Mouse (Mus musculus) bone marrow macrophage, adult 2 months (primary cell): ENCODE measurements around the gene Rwdd3. TPM values are rescaled to one million over a fixed set of nuclear protein-coding genes. Genes with fewer than 3 reads are reported as not detected.
A peak's percentile ranks its signal among the peaks of the same experiment; 100 is the strongest.

Experiments
- H3K27ac ChIP-seq: 2 replicates; pipeline ENCODE4 v1.5.1; 2012; ENCODE audit warnings: low read depth, low read length; ENCODE audit not compliant: insufficient read depth
- H3K4me1 ChIP-seq: 2 replicates; pipeline ENCODE4 v1.6.1; 2012; ENCODE audit warnings: low read length; ENCODE audit not compliant: control insufficient read depth, insufficient read depth
- H3K4me3 ChIP-seq: 2 replicates; pipeline ENCODE4 v1.5.1; 2012; ENCODE audit warnings: mild to moderate bottlenecking, low read length, moderate library complexity; ENCODE audit not compliant: insufficient read depth
- CTCF ChIP-seq: IDR thresholded peaks from 2 replicates; pipeline ENCODE4 v1.5.1; 2012; ENCODE audit warnings: low read depth, mild to moderate bottlenecking, low read length, moderate library complexity
- POLR2A ChIP-seq: IDR thresholded peaks from 2 replicates; pipeline ENCODE4 v1.6.1; 2012; ENCODE audit warnings: mild to moderate bottlenecking, low read depth, low read length, borderline replicate concordance
- polyA plus RNA-seq: library from polyadenylated mRNA; stranded (reverse); fragments of >200 nt; gene quantifications from 2 replicates; pipeline ENCODE4 v1.2.4, GENCODE M21; 2012; ENCODE audit not compliant: missing spikeins, insufficient read depth, insufficient read length

Gene Rwdd3
- polyA plus RNA-seq, 1 experiment = 3.8 TPM

- TF ChIP-seq CTCF (peak; percentile 68), POLR2A (no peak)
- peaks cover 8% of the 10 kb centered on the region for H3K4me1 ChIP-seq
- no peak overlapping the region for H3K27ac ChIP-seq
- H3K4me3 ChIP-seq = no peak overlapping the region
Measured at GRCm38 (mm10) chr3:121163271-121163819, 8.2 kb downstream of the Rwdd3 start.

- no peak overlapping the region for H3K4me3 ChIP-seq
- TF ChIP-seq CTCF = no peak
- peaks cover 8% of the 10 kb centered on the region for H3K4me1 ChIP-seq
- no peak overlapping the region for H3K27ac ChIP-seq
Measured at GRCm38 (mm10) chr3:121161661-121162060, 9.8 kb downstream of the Rwdd3 start.

- no peak overlapping the region for H3K27ac ChIP-seq
- H3K4me3 ChIP-seq = no peak overlapping the region
- TF ChIP-seq CTCF = no peak
- TF ChIP-seq POLR2A = no peak
- H3K4me1 ChIP-seq = peaks cover 8% of the 10 kb centered on the region
Measured at GRCm38 (mm10) chr3:121160424-121160823, 11.1 kb downstream of the Rwdd3 start.

GRCm38 (mm10) chr3:121159566-121159965, 11.9 kb downstream of the Rwdd3 start:
- Histone ChIP-seq H3K4me1 (peaks cover 8% of the 10 kb centered on the region), H3K27ac (no peak overlapping the region), H3K4me3 (no peak overlapping the region)
- TF ChIP-seq POLR2A (no peak), CTCF (no peak)

DNA sequence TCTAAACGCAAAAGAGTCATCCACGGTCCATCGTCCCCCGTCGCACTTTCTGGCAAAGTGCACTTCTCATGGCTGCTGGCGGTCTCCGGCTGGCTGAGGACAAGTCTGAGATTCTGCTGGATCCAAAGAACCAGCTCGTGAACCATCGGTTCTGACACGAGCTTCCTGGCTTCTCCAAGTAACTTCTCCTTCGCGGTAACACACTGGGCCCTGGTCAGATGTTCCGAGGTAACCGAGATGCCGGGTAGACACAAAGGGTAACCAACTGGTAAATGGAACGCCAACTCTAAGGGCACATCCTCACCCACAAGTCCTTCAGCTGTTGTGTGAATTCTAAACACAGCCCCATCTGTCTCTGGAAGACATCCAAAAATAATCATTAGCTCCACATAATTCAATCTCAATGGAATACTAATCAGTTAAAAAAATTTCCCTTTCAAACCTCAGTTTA, 12.6 kb downstream of the Rwdd3 start:
- TF ChIP-seq POLR2A = no peak
- Histone ChIP-seq H3K4me1 (peaks cover 8% of the 10 kb centered on the region), H3K27ac (no peak overlapping the region), H3K4me3 (no peak overlapping the region)

DNA sequence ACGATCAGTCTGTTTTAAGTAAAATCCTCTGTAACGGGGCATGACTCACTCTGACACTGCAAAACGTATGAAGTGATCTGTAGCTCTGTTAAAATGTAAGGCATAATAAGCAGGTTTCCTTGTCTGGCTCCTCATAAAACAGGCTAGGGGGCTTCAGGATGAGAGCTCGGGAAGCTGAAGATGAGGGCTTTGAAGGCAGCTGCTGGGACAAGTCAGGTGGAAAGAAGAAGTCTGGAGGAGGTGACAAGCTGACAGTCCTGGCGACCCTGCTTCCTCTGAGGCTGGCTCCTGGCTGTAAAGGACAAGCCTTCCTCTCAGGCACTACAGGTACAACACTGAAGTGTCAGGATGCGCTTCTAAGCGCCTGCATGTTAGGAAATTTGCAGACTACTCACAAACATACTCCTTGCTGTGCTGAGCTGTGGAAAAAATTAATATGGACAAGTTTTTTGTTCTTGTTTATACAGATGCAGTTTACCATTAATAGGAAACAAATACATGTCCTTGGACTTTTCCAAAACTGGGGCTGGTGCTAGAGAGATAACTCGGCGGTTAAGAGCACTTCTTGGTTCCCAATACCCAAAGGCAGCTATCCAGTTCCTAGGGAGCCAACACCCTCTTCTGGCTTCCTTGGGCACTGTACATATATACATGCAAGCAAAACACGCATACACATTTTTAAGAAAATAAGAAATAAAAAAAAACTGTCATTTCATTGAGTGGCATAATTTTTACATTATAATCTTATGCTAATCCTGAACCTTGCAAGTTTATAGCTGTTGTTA, 13.8 kb downstream of the Rwdd3 start:
- no peak overlapping the region for H3K27ac ChIP-seq

GRCm38 (mm10) chr3:121156451-121157186, 14.9 kb downstream of the Rwdd3 start:
- Histone ChIP-seq H3K4me1 (peaks cover 8% of the 10 kb centered on the region), H3K27ac (no peak overlapping the region), H3K4me3 (no peak overlapping the region)
- no peak for TF ChIP-seq CTCF
- no peak for TF ChIP-seq POLR2A

More for the DNA sequence above, 13.8 kb downstream of the Rwdd3 start:
- TF ChIP-seq POLR2A (no peak), CTCF (no peak)
- Histone ChIP-seq H3K4me3 (no peak overlapping the region), H3K4me1 (peaks cover 8% of the 10 kb centered on the region)

GRCm38 (mm10) chr3:121156043-121156442, 15.5 kb downstream of the Rwdd3 start:
- Histone ChIP-seq H3K27ac (no peak overlapping the region), H3K4me1 (peaks cover 7% of the 10 kb centered on the region), H3K4me3 (no peak overlapping the region)
- TF ChIP-seq POLR2A (no peak), CTCF (no peak)

- TF ChIP-seq CTCF (no peak), POLR2A (no peak)
- Histone ChIP-seq H3K27ac (no peak overlapping the region), H3K4me3 (no peak overlapping the region), H3K4me1 (no peaks in the 10 kb centered on the region)
Measured at GRCm38 (mm10) chr3:121133937-121134336, 37.6 kb downstream of the Rwdd3 start.

DNA sequence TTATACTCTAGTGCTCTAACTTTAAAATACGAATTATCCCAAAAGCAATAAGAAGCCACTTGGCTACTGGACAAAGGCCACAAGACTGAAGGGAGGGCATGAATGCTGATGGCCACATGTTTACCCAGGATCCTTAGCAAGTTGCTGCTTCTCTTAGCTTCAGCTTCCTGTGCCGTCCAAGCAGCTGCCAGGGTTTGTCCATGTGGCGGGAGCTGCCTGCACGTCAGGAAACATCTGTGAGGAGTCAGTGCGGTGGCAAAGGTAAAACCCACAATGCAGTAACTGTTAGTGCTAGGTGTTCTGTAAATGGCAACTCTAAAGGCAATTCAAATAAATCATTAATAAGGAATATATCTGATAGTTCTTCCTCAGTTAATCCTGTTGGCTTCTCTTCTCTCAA, 38.5 kb downstream of the Rwdd3 start:
- Histone ChIP-seq H3K4me1 (no peaks in the 10 kb centered on the region), H3K27ac (no peak overlapping the region), H3K4me3 (no peak overlapping the region)
- TF ChIP-seq POLR2A (no peak), CTCF (no peak)
